Mouse (Mus musculus) layer of hippocampus, adult 8-10 months (tissue): ENCODE results near the gene Hoxb13. TPM values are rescaled to one million over a fixed set of nuclear protein-coding genes. Genes with fewer than 3 reads are reported as not detected.

Experiments
- total RNA-seq, 4 experiments: library from RNA; stranded (reverse); gene quantifications; 2 replicates each; pipeline ENCODE4 v1.2.4; 2022

Gene Hoxb13
- total RNA-seq, 4 experiments from 2014 or later = not detected

Other genes with a start within 250 kb of the Hoxb13 start
- gene Igf2bp1, start 188.4 kb upstream of the Hoxb13 start, total RNA-seq = not detected
- gene Gip, start 169.8 kb upstream of the Hoxb13 start, total RNA-seq = not detected
- 100 to 1,000 TPM in 1 of 4 experiments, 10 to 100 TPM in 3; 88.0 to 114 (median 95.9) TPM for gene Snf8, start 159.4 kb upstream of the Hoxb13 start, total RNA-seq
- gene Ube2z, start 128.9 kb upstream of the Hoxb13 start, total RNA-seq = 10 to 100 TPM; 55.2 to 57.7 (median 57.1) TPM
- gene Atp5g1, start 118.6 kb upstream of the Hoxb13 start, total RNA-seq = 100 to 1,000 TPM; 344 to 374 (median 374) TPM
- under 1 TPM in 1 of 4 experiments, not detected in 3; 0.31 TPM for gene Calcoco2, start 82.4 kb upstream of the Hoxb13 start, total RNA-seq
- gene Ttll6, start 60.5 kb upstream of the Hoxb13 start, total RNA-seq = under 1 TPM; 0.27 to 0.63 (median 0.42) TPM
- not detected for gene Hoxb9, start 77.1 kb downstream of the Hoxb13 start, total RNA-seq
- gene Hoxb8, start 87.6 kb downstream of the Hoxb13 start, total RNA-seq = not detected
- gene Hoxb7, start 92.3 kb downstream of the Hoxb13 start, total RNA-seq = not detected
- gene Hoxb6, start 98.2 kb downstream of the Hoxb13 start, total RNA-seq = not detected
- not detected for gene Hoxb5, start 109.0 kb downstream of the Hoxb13 start, total RNA-seq
- gene Hoxb4, start 124.0 kb downstream of the Hoxb13 start, total RNA-seq = under 1 TPM in 1 of 4 experiments, not detected in 3; 0.13 TPM
- gene Hoxb3, start 129.0 kb downstream of the Hoxb13 start, total RNA-seq = not detected
- gene Hoxb2, start 156.2 kb downstream of the Hoxb13 start, total RNA-seq = not detected
- not detected for gene Hoxb1, start 171.4 kb downstream of the Hoxb13 start, total RNA-seq